Mouse (Mus musculus) forebrain, embryonic 16.5 days (tissue): ENCODE measurements around the gene Stxbp1. TPM values are rescaled to one million over a fixed set of nuclear protein-coding genes. Genes with fewer than 3 reads are reported as not detected.
"Not testable (repeated sequence)": the region's sequence is repeated elsewhere in the genome, so short reads cannot be mapped to it uniquely, and the experiment has no call there.

Experiments
- ATAC-seq: fragments of 200-750 bp; cut with Nextera tagmentation; 2 replicates; pipeline ENCODE4 v1.8.0; 2017; ENCODE audit warnings: mild to moderate bottlenecking, moderate library complexity
- H3K27ac ChIP-seq: fragments of 300-500 bp; sonication (generic); 2 replicates; pipeline ENCODE4 v1.5.1; 2014; ENCODE audit warnings: low read length, control low read depth
- H3K27me3 ChIP-seq: fragments of 300-500 bp; sonication (generic); replicated peaks from 2 replicates; pipeline ENCODE4 v1.6.1; 2014; ENCODE audit warnings: low read length; ENCODE audit not compliant: control insufficient read depth, insufficient read depth
- H3K36me3 ChIP-seq: fragments of 300-500 bp; sonication (generic); 2 replicates; pipeline ENCODE4 v1.6.1; 2014; ENCODE audit not compliant: control insufficient read depth, insufficient read depth
- H3K4me1 ChIP-seq: fragments of 300-500 bp; sonication (generic); replicated peaks from 2 replicates; pipeline ENCODE4 v1.6.1; 2014; ENCODE audit warnings: low read length; ENCODE audit not compliant: control insufficient read depth, insufficient read depth
- H3K4me2 ChIP-seq: fragments of 300-500 bp; sonication (generic); 2 replicates; pipeline ENCODE4 v1.6.1; 2014; ENCODE audit warnings: mild to moderate bottlenecking, low read length, control low read depth
- H3K4me3 ChIP-seq: fragments of 300-500 bp; sonication (generic); replicated peaks from 2 replicates; pipeline ENCODE4 v1.5.1; 2014; ENCODE audit warnings: mild to moderate bottlenecking, low read length, control low read depth
- H3K9ac ChIP-seq: fragments of 300-500 bp; sonication (generic); replicated peaks from 2 replicates; pipeline ENCODE4 v1.6.1; 2014; ENCODE audit warnings: low read depth, low read length, control low read depth
- H3K9me3 ChIP-seq: fragments of 300-500 bp; sonication (generic); 2 replicates; pipeline ENCODE4 v1.6.1; 2016; ENCODE audit warnings: low read length; ENCODE audit not compliant: control insufficient read depth
- WGBS: fragments of 180-500 bp; shearing (Covaris S2); extraction: QIAGEN DNeasy Blood & Tissue Kit; methylation state at CpG from one replicate; pipeline ENCODE4 v1.1.7; 2014; 5-methylcytosine and 5-hydroxymethylcytosine counted together
- polyA plus RNA-seq: library from polyadenylated mRNA; unstranded; fragments of >200 nt; fragmentation: Nextera tagmentation; extraction: Ambion mirVana; gene quantifications from 2 replicates; pipeline ENCODE4 v1.2.1, GENCODE M21; 2015

Stxbp1 gene
- polyA plus RNA-seq, 1 experiment from 2014 or later: 251 TPM

- Histone ChIP-seq H3K4me1 (no peaks in the 10 kb centered on the region), H3K4me3 (no peak overlapping the region), H3K9ac (no peak overlapping the region), H3K4me2 (no peak overlapping the region), H3K27ac (no peak overlapping the region), H3K36me3 (no peaks in the 10 kb centered on the region), H3K27me3 (no peaks in the 10 kb centered on the region), H3K9me3 (no peaks in the 10 kb centered on the region)
- no peak for ATAC-seq
- 87% methylated on average over 5 of the region's 5 CpGs for WGBS
Measured at GRCm38 (mm10) chr2:32859622-32860012, 12.6 kb upstream of the Stxbp1 start.

- no peaks in the 10 kb centered on the region for H3K27me3 ChIP-seq
- no peaks in the 10 kb centered on the region for H3K4me1 ChIP-seq
- WGBS: 41% methylated on average over 10 of the region's 10 CpGs
- H3K4me2 ChIP-seq: no peak overlapping the region
- peak; percentile 47 for ATAC-seq
- H3K4me3 ChIP-seq: no peak overlapping the region
- H3K27ac ChIP-seq: no peak overlapping the region
- H3K9me3 ChIP-seq: no peaks in the 10 kb centered on the region
- no peaks in the 10 kb centered on the region for H3K36me3 ChIP-seq
- no peak overlapping the region for H3K9ac ChIP-seq
Measured at GRCm38 (mm10) chr2:32859010-32859621, 12.1 kb upstream of the Stxbp1 start.

- no peaks in the 10 kb centered on the region for H3K9me3 ChIP-seq
- no peak overlapping the region for H3K27ac ChIP-seq
- no peaks in the 10 kb centered on the region; the same call in 1 of the 2 replicates for H3K27me3 ChIP-seq
- peak; percentile 54 for ATAC-seq
- no peak overlapping the region for H3K4me3 ChIP-seq
- under 1% methylated on average over 7 of the region's 7 CpGs for WGBS
- H3K36me3 ChIP-seq: no peaks in the 10 kb centered on the region
- H3K9ac ChIP-seq: no peak overlapping the region
- H3K4me1 ChIP-seq: no peaks in the 10 kb centered on the region; the same call in 1 of the 2 replicates
- no peak overlapping the region for H3K4me2 ChIP-seq
Measured at GRCm38 (mm10) chr2:32857584-32857983, 10.5 kb upstream of the Stxbp1 start.

- Histone ChIP-seq H3K4me1 (peaks cover 7% of the 10 kb centered on the region), H3K27ac (no peak overlapping the region), H3K27me3 (peaks cover 3% of the 10 kb centered on the region), H3K4me2 (no peak overlapping the region), H3K4me3 (no peak overlapping the region), H3K36me3 (no peaks in the 10 kb centered on the region), H3K9me3 (no peaks in the 10 kb centered on the region), H3K9ac (no peak overlapping the region)
- WGBS: 46% methylated on average over 5 of the region's 5 CpGs
- ATAC-seq: no peak
Measured at GRCm38 (mm10) chr2:32855790-32856465, 8.9 kb upstream of the Stxbp1 start.

- no peak for ATAC-seq
- 60% methylated on average over 7 of the region's 7 CpGs for WGBS
Measured at GRCm38 (mm10) chr2:32855046-32855785, 8.2 kb upstream of the Stxbp1 start.

GRCm38 (mm10) chr2:32854206-32854605 lies 7.2 kb upstream of the Stxbp1 start:
- H3K4me3 ChIP-seq: no peak overlapping the region
- WGBS: 4% methylated on average over 8 of the region's 8 CpGs
- no peaks in the 10 kb centered on the region for H3K9me3 ChIP-seq
- H3K9ac ChIP-seq: no peak overlapping the region
- H3K27me3 ChIP-seq: peaks cover 3% of the 10 kb centered on the region
- peak; percentile 80 for ATAC-seq
- no peak overlapping the region for H3K27ac ChIP-seq
- no peaks in the 10 kb centered on the region for H3K36me3 ChIP-seq
- no peak overlapping the region for H3K4me2 ChIP-seq
- peaks cover 7% of the 10 kb centered on the region for H3K4me1 ChIP-seq

More at GRCm38 (mm10) chr2:32855046-32855785, 8.2 kb upstream of the Stxbp1 start:
- Histone ChIP-seq H3K4me2 (no peak overlapping the region), H3K4me1 (peaks cover 7% of the 10 kb centered on the region), H3K9ac (no peak overlapping the region), H3K27me3 (peaks cover 3% of the 10 kb centered on the region), H3K27ac (no peak overlapping the region), H3K36me3 (no peaks in the 10 kb centered on the region), H3K9me3 (no peaks in the 10 kb centered on the region), H3K4me3 (no peak overlapping the region)

GRCm38 (mm10) chr2:32853716-32854115 lies 6.7 kb upstream of the Stxbp1 start:
- not testable (repeated sequence) for H3K4me1 ChIP-seq, H3K9ac ChIP-seq, H3K9me3 ChIP-seq, ATAC-seq, H3K4me3 ChIP-seq, H3K4me2 ChIP-seq, H3K36me3 ChIP-seq, H3K27ac ChIP-seq, H3K27me3 ChIP-seq
- WGBS: 64% methylated on average over 4 of the region's 4 CpGs

GRCm38 (mm10) chr2:32852156-32852555 lies 5.1 kb upstream of the Stxbp1 start:
- no peaks in the 10 kb centered on the region for H3K36me3 ChIP-seq
- H3K27ac ChIP-seq: no peak overlapping the region
- H3K9me3 ChIP-seq: no peaks in the 10 kb centered on the region
- H3K27me3 ChIP-seq: peaks cover 3% of the 10 kb centered on the region
- WGBS: under 1% methylated on average over 20 of the region's 20 CpGs
- ATAC-seq: no peak
- H3K4me1 ChIP-seq: peaks cover 10% of the 10 kb centered on the region
- 0 out of 2 replicates have a peak overlapping the region, but pooled peaks have one; percentile 5 for H3K9ac ChIP-seq
- H3K4me3 ChIP-seq: no peak overlapping the region
- H3K4me2 ChIP-seq: peak overlapping the region; percentile 32

GRCm38 (mm10) chr2:32847468-32847821 lies 400 bp upstream of the Stxbp1 start:
- Histone ChIP-seq H3K4me1 (peaks cover 19% of the 10 kb centered on the region), H3K27me3 (peaks cover 3% of the 10 kb centered on the region), H3K9ac (peak overlapping the region; percentile 26; the same call in 1 of the 2 replicates), H3K4me2 (peak overlapping the region; percentile 53), H3K36me3 (no peaks in the 10 kb centered on the region), H3K27ac (peak overlapping the region; percentile 30; the same call in 1 of the 2 replicates), H3K9me3 (no peaks in the 10 kb centered on the region), H3K4me3 (peak overlapping the region; percentile 93)
- ATAC-seq: peak; percentile 41; the same call in 1 of the 2 replicates
- 42% methylated on average over 6 of the region's 6 CpGs for WGBS
